Mouse (Mus musculus) ES-E14 (cell line): Measurements from ENCODE around the gene Dck. TPM values are rescaled to one million over a fixed set of nuclear protein-coding genes. Genes with fewer than 3 reads are reported as not detected.

Source experiments
- DNase-seq: peaks from one replicate; pipeline ENCODE4 v3.0.0-alpha.2; 2013; ENCODE audit warnings: low read depth, low spot score
- H3K27ac ChIP-seq: 2 replicates; pipeline ENCODE4 v1.5.1; 2012; ENCODE audit warnings: low read depth, mild to moderate bottlenecking, low read length, moderate library complexity, mixed read lengths; ENCODE audit not compliant: poor library complexity, insufficient read depth, severe bottlenecking
- H3K36me3 ChIP-seq: 2 replicates; pipeline ENCODE4 v1.6.1; 2012; ENCODE audit warnings: mild to moderate bottlenecking, low read length, moderate library complexity, mixed read lengths; ENCODE audit not compliant: control insufficient read depth, poor library complexity, insufficient read depth, severe bottlenecking
- H3K4me1 ChIP-seq, 2 experiments: fragments of 150-350 bp in 1 of 2; sonication (generic) in 1 of 2; 2 replicates each; pipeline ENCODE4 v1.6.1; 2012; ENCODE audit warnings: low read length in 2 of 2, mild to moderate bottlenecking in 1 of 2, mixed read lengths in 1 of 2; ENCODE audit not compliant: control insufficient read depth in 2 of 2, insufficient read depth in 2 of 2, poor library complexity in 1 of 2
- H3K4me3 ChIP-seq, 2 experiments: fragments of 150-350 bp in 1 of 2; sonication (generic) in 1 of 2; 2 replicates each; pipeline ENCODE4 v1.5.1; 2012; ENCODE audit warnings: low read length in 2 of 2, low read depth in 1 of 2, mild to moderate bottlenecking in 1 of 2, mixed read lengths in 1 of 2; ENCODE audit not compliant: insufficient read depth in 1 of 2, poor library complexity in 1 of 2, severe bottlenecking in 1 of 2
- H3K9ac ChIP-seq: 2 replicates; pipeline ENCODE4 v1.6.1; 2012; ENCODE audit warnings: low read depth, mild to moderate bottlenecking, low read length, mixed read lengths; ENCODE audit not compliant: poor library complexity, insufficient read depth, severe bottlenecking
- H3K9me3 ChIP-seq: fragments of 150-350 bp; sonication (generic); 2 replicates; pipeline ENCODE4 v1.6.1; 2012; ENCODE audit warnings: low read depth, mild to moderate bottlenecking, low read length; ENCODE audit not compliant: control insufficient read depth, insufficient read depth
- CHD2 ChIP-seq: IDR thresholded peaks from 2 replicates; pipeline ENCODE4 v1.6.1; 2014; ENCODE audit warnings: mild to moderate bottlenecking, low read depth, low read length, inconsistent platforms
- HCFC1 ChIP-seq: IDR thresholded peaks from 2 replicates; pipeline ENCODE4 v1.6.1; 2012; ENCODE audit warnings: low read length, inconsistent platforms, borderline replicate concordance; ENCODE audit not compliant: insufficient read depth
- MAFK ChIP-seq: IDR thresholded peaks from 2 replicates; pipeline ENCODE4 v1.6.1; 2014; ENCODE audit warnings: mild to moderate bottlenecking, low read depth, low read length, inconsistent platforms; ENCODE audit not compliant: insufficient read depth
- ZC3H11A ChIP-seq: IDR thresholded peaks from 2 replicates; pipeline ENCODE4 v1.6.1; 2012; ENCODE audit warnings: low read depth, mild to moderate bottlenecking, inconsistent platforms, low read length, borderline replicate concordance
- ZNF384 ChIP-seq: IDR thresholded peaks from 2 replicates; pipeline ENCODE4 v1.6.1; 2012; ENCODE audit warnings: low read depth, low read length, inconsistent platforms
- in situ Hi-C, 2 experiments: fragments of 600-800 bp; cut with MboI; formaldehyde crosslinking; loops; one replicate each; pipeline ENCODE4 v1.15.1; 2025; ENCODE audit warnings: low sequenced_read_pairs in 2 of 2, inconsistent platforms in 1 of 2; ENCODE audit not compliant: unreplicated experiment in 2 of 2
- total RNA-seq: library from RNA; depleted of rRNA; stranded (reverse); fragments of 300-350 nt; gene quantifications from 2 replicates; pipeline ENCODE4 v1.2.3, GENCODE M21; 2012

The Dck gene
- total RNA-seq, 1 experiment = 18.2 TPM

DNA sequence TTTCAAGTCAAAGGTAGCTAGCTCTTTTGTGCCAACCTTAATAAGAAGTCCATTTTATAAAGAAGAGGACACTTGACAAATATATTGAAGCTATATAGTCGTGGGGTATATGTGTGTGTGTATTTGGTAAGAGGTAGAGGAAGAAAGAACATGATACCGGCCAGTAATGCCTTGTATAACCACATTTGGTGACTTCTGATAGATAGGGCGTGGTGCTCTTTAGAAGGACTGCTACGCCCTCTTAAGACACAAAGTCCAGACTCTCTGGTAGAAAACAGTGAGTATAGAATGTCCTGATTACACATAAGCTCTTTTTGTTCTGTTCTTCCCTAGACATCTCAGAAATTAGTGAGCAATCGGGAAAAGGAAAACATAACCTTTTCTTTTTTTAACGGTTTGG, 3.4 kb downstream of the Dck start:
- Histone ChIP-seq H3K27ac (no peak overlapping the region), H3K36me3 (peaks cover 17% of the 10 kb centered on the region), H3K9ac (no peak overlapping the region), H3K4me3 (no peak overlapping the region), H3K9me3 (no peaks in the 10 kb centered on the region), H3K4me1 (peaks cover 2 to 7% of the 10 kb centered on the region in 2 experiments; a peak in 3 of 4 replicates)
- in situ Hi-C loops = no loop called here
- no peak for DNase-seq
- TF ChIP-seq MAFK (no peak), HCFC1 (no peak), ZNF384 (no peak), ZC3H11A (no peak), CHD2 (no peak)

DNA sequence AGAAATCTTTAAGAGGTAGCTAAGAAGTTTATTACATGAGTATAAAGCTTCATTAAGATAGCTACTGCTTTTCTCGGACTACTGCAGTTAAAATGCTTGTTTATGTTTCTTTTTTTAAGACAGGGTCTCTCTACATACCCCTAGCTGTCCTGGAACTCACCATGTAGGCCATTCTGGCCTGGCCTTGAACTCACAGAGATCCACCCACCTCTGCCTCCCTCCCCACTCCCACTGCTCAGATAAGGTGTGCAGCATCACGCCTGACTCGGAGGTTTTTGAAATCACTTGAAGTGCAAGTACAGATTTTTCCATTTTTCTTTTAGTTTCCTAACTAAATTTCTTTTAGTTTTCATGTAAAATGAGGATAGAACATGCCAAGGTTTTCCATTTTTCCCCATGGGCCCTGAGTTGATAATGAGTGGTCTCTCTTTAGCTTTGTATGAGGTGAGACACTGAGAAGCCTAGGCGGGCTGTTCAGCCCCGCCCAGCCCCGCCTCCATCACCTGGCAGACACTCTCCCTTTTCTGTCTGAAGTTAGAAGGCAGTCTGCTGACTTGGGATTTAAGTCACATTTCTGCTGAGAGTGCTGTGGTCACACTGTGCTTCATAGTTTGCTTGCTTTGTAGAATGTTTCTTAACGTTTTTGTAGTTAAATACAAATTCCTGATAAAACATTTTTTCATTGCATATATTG, 17.4 kb downstream of the Dck start:
- in situ Hi-C loops = loop anchor here in 1 of 2 experiments (25.0 kb wide), 1 partner anchor 605 kb away; no protein-coding TSS in a partner anchor
- TF ChIP-seq ZNF384 (no peak), HCFC1 (no peak), MAFK (no peak), CHD2 (no peak), ZC3H11A (no peak)
- peaks cover 10% of the 10 kb centered on the region for H3K36me3 ChIP-seq

DNA sequence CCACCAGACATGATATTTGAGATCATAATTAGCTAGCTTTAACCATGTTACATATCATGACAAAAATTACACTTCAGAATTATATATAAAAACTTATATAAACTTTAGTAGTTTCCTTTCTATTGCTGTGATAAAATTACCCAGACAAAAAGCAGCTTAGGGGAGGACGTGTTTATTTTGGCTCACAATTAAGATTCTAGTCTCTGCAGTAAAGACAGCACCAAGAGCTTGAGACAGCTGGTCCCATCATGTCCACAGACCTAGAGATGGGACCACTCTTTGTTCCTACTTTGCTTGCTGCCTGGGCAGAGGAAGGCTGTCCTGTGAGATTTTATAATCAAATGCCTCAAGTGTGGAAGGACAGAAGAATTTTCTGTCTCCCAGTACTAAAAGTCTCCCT, 20.3 kb downstream of the Dck start:
- in situ Hi-C loops = loop anchor here in 1 of 2 experiments (25.0 kb wide), 1 partner anchor 602 kb away; no protein-coding TSS in a partner anchor
- Histone ChIP-seq H3K4me3 (no peak overlapping the region), H3K36me3 (peaks cover 8% of the 10 kb centered on the region), H3K9ac (no peak overlapping the region), H3K4me1 (no peaks in the 10 kb centered on the region; a peak in 2 of 4 replicates), H3K27ac (no peak overlapping the region), H3K9me3 (no peaks in the 10 kb centered on the region)
- DNase-seq = no peak
- TF ChIP-seq HCFC1 (no peak), ZNF384 (no peak), CHD2 (no peak), ZC3H11A (no peak), MAFK (no peak)

More for the DNA sequence above, 17.4 kb downstream of the Dck start:
- Histone ChIP-seq H3K4me3 (no peak overlapping the region), H3K27ac (no peak overlapping the region), H3K4me1 (no peaks in the 10 kb centered on the region; a peak in 2 of 4 replicates), H3K9me3 (no peaks in the 10 kb centered on the region), H3K9ac (no peak overlapping the region)
- DNase-seq = no peak

DNA sequence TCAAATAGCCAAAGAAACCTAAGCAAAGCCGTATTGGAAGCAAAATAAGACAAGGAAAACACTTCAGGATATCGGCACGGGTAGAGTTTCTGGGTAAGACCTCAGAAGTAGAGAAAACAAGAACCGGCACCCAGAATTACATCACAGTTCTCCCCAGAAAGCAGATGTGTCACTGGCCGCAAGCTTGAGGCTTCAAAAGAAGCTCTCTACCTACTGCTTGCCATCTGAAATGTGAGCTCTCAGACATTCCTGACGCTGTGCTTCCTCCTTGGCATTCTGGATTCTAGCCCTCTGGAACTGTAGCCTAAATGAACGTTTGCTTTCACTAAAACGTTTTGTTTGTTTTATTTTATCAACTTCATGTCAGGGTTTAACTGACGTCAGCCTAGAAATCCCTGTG, 25.9 kb downstream of the Dck start:
- Histone ChIP-seq H3K9ac (no peak overlapping the region), H3K36me3 (no peaks in the 10 kb centered on the region), H3K4me1 (no peaks in the 10 kb centered on the region), H3K4me3 (no peak overlapping the region), H3K27ac (no peak overlapping the region), H3K9me3 (no peaks in the 10 kb centered on the region)
- in situ Hi-C loops = loop anchor here in 1 of 2 experiments (25.0 kb wide), 1 partner anchor 597 kb away; no protein-coding TSS in a partner anchor
- no peak for DNase-seq
- TF ChIP-seq HCFC1 = no peak
- no peak for TF ChIP-seq ZNF384
- no peak for TF ChIP-seq CHD2
- no peak for TF ChIP-seq ZC3H11A
- TF ChIP-seq MAFK = no peak
